Mouse (Mus musculus) lung, postnatal 10 days (tissue): ENCODE data around the gene Epor.

Experiments
- DNase-seq: peaks from one replicate; pipeline ENCODE4 v3.0.0; 2021

Gene Epor

GRCm38 (mm10) chr9:21936692-21937570, 26.4 kb downstream of the Epor start, which contains the start of gene Plppr2:
TSS of gene Plppr2 (plus strand) at chr9:21937033.
- DNase-seq: peak; percentile 99

DNA sequence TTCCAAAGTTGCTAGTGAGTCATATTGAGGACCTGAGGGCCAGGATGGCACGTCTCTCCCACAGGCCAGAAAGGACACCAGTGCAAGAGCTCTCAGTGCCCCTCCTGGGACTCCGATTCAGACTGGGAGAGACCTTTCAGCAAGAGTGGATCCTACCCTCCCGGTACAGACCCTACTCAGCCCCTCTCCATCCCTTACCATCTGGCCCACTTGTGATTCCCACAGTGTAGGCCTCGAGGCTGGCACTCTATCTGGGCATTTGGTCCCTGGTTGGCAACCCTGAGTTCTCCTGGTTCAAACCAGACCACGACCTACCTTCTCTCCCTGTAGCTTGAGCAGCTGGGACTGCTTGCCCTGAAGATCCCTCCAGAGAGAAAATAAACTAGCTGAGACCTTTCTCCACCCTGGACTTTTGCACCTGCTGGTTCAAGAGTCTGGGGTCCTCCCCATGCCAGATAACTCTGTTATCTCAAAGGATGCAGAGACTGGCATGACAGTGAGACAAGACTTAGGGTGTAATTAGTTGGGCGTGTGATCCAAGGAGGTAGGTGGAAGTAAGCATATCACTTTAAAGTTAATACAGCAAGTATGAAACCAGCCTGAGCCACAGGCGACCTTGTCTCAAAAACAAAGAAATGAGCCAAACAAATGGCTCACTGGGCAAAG, 27.7 kb downstream of the Epor start:
- DNase-seq: no peak

- no peak for DNase-seq
Measured at GRCm38 (mm10) chr9:21934021-21934420, 29.3 kb downstream of the Epor start.

DNA sequence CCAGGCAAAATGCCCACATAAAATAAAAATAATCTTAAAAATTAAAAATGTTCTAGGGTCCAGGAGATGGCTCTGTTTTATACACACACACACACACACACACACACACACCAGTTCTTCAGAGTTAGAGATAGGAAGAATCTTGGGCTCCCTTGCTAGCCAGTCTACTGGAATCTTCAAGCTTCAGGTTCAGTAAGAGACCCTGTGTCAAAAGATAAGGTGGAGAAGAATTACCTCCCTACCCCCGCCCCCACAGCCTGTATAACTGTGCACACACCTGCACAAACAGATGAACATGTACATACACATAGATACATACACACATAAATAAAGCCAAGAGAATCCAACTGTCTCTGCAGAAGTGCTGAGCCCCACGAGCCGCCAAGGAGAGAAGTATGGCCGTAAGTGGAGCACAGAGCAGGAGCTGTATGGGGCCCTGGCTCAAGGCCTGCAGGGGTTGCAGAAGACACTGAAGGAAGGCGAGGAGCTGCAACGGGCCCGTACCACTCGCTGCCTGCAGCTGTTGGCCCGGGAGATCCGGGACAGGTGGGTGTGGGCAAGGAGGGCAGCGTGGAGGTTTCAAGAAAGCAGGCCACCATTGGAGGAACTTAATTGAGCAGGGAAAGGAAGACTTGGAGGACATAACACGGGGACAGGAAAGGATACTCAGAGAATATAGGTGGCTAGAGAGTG, 30.7 kb downstream of the Epor start:
- DNase-seq: no peak

GRCm38 (mm10) chr9:21932006-21932405, 31.3 kb downstream of the Epor start:
- no peak for DNase-seq

GRCm38 (mm10) chr9:21929208-21929607, 34.1 kb downstream of the Epor start:
- no peak for DNase-seq

DNA sequence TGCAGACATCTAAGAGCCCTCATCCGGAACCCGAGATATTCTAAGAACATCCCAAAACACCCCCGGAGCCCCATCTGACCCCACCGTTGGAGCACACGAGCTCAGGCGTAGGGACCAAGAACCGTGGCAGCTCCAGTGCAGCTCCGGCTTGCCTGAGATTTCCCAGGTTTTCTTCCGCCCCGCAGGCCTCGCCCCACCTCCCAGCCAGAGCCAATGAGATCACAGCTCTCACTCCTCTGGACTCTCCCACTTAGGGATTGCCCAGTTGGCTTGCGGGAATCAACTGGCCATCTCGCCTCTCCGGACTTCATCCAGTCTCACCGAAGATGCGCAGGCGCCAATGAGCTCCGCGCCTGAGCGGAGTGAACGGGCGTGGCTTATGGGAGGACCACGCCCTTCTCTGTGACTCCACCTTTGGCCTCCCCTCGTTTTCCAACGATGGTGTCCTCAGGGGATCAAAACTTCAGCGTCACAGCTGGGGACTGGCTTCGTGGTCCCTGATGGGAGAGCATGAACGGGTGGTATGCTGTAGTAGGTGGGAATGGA, 36.0 kb downstream of the Epor start, which contains the start of the genes Ccdc159 and Tmem205:
Gene Ccdc159, plus strand, starts transcription at position 264 of the 546 bp plus-strand sequence.
Gene Tmem205, minus strand, starts transcription at position 349 of the 546 bp plus-strand sequence.
- DNase-seq: peak; percentile 97

- DNase-seq: peak; percentile 25
Measured at GRCm38 (mm10) chr9:21926784-21927183, 36.5 kb downstream of the Epor start.

DNA sequence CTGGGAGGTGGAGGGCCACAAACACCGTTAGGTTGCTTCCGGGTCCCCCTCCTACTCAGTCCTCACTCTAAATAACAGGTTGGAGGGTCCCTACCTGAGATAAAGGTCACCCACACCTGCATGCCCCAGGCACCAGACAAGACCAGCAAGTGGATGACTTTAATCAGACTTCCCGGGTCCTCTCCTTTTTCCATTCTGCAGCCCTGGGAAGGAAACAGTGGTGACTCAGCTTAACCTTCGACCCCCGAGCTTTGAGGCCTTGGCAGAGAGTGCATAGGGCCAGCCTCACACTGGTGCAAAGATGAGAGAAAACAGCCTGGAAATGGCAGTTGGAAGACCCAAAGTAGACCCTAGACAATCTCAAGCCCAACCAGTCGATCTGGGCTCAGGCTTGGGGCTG, 37.2 kb downstream of the Epor start:
- peak; percentile 47 for DNase-seq

- no peak for DNase-seq
Measured at GRCm38 (mm10) chr9:21925506-21925905, 37.8 kb downstream of the Epor start.

DNA sequence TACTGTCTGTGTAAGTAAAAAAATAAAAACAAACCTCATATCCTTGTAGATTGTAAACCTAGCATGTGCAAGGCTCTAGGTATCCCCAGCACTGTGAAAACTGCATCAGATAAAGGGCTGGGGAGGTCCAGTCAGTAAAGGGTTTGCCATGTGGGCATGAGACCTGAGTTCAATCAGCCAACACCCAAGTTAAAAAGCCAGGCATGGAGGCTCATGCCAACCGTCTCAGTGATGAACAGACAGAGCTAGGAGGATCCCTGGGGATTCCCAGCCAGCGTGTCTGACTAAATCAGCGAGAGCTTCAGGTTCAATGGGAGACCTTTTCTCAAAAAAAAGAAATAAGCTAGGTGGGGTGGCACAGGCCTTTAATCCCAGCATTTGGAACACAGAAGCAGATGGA, 38.3 kb downstream of the Epor start:
- DNase-seq: no peak

- peak; percentile 96 for DNase-seq
Measured at GRCm38 (mm10) chr9:21924099-21924493, 39.2 kb downstream of the Epor start.

- no peak for DNase-seq
Measured at GRCm38 (mm10) chr9:21923490-21924098, 39.7 kb downstream of the Epor start.

- DNase-seq: no peak
Measured at GRCm38 (mm10) chr9:21923036-21923435, 40.3 kb downstream of the Epor start.

- peak; percentile 31 for DNase-seq
Measured at GRCm38 (mm10) chr9:21918692-21919384, 44.5 kb downstream of the Epor start.

DNA sequence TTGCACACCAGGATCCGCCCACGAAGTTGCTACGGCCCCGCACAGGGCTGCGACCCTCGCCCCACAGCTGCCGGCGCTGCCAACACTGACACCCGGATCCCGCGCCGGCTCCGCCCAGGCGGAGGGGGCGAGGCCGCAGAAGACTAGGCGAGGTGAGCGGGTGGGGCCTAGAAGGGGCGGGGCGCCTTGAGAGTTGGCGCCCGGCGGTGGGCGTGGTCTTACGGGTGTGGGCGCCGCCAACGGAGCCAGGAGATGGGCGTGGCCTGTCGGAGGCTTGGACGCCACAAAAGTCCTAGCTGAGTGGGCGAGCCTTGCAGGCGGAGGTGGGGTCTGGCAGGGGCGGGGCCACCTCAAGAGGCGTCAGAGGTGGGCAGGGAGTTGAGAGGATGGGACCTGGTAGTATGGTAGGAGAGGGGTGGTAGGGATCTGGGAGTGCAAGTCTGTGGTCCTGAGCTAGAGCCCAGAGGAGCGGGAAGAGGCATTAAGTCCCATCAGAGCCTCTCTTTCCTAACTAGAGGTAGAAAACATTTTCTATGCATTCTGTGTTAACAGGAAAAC, 45.2 kb downstream of the Epor start, which contains the start of gene Rab3d:
Gene Rab3d, minus strand, starts transcription at position 158 of the 558 bp plus-strand sequence.
- peak; percentile 97 for DNase-seq

GRCm38 (mm10) chr9:21917493-21918034, 45.7 kb downstream of the Epor start:
- peak; percentile 35 for DNase-seq

DNA sequence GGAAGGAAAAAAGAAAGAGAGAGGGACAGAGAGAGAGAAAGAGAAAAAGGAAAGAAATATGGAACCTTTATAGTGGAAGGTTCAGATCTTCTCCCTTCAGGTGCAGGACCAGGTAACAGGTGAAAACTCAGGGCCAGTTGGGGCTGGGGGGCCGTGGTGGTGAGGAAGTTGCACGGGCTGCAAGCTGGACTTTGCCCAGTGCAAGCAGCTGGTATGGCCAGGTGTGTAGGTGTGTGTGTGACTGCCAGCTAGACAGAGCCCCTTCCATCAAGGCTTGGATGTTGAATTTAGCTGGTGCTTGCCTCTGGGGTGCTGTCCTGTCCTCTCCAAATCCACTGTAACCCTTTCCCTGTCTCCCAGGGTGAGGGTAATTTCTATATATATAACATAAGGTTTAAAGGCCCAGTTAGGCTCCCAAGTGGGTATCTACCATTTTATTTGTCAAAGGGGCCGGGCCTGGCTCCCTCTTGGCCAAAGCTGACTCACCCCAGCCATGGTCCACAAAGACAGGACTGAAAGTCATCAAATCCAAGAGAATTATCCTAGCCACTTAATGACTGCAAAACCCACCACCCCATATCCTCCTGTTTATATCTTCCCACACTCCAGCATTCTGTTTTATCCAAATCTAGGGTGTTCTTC, 46.3 kb downstream of the Epor start:
- no peak for DNase-seq

- no peak for DNase-seq
Measured at GRCm38 (mm10) chr9:21909474-21910223, 53.7 kb downstream of the Epor start.
